Mouse (Mus musculus) embryonic facial prominence, embryonic 14.5 days (tissue): Measurements from ENCODE around the gene Naa11. TPM values are rescaled to one million over a fixed set of nuclear protein-coding genes. Genes with fewer than 3 reads are reported as not detected.

ENCODE experiments used
- polyA plus RNA-seq: library from polyadenylated mRNA; unstranded; fragments of >200 nt; fragmentation: Nextera tagmentation; extraction: Ambion mirVana; gene quantifications from 2 replicates; pipeline ENCODE4 v1.2.1, GENCODE M21; 2014

The Naa11 gene
- polyA plus RNA-seq, 1 experiment from 2014 or later, result not detected

Other genes starting within 250 kb of the Naa11 start
- not detected in 2 replicates for gene Gk2, start 64.6 kb upstream of the Naa11 start, polyA plus RNA-seq